Mouse (Mus musculus) G1E-ER4 (cell line): ENCODE results near the gene Gm20388. TPM values are rescaled to one million over a fixed set of nuclear protein-coding genes. Genes with fewer than 3 reads are reported as not detected.

Experiments used
- GATA1 ChIP-seq: IDR thresholded peaks from one replicate; pipeline ENCODE4 v1.8.0; 2012; ENCODE audit warnings: low read length, inconsistent platforms
- polyA plus RNA-seq: library from polyadenylated mRNA; stranded (reverse); fragments of >175 nt; gene quantifications from 2 replicates; pipeline ENCODE4 v1.2.3, GENCODE M21; 2012

The Gm20388 gene
- polyA plus RNA-seq, 1 experiment, result not detected

DNA sequence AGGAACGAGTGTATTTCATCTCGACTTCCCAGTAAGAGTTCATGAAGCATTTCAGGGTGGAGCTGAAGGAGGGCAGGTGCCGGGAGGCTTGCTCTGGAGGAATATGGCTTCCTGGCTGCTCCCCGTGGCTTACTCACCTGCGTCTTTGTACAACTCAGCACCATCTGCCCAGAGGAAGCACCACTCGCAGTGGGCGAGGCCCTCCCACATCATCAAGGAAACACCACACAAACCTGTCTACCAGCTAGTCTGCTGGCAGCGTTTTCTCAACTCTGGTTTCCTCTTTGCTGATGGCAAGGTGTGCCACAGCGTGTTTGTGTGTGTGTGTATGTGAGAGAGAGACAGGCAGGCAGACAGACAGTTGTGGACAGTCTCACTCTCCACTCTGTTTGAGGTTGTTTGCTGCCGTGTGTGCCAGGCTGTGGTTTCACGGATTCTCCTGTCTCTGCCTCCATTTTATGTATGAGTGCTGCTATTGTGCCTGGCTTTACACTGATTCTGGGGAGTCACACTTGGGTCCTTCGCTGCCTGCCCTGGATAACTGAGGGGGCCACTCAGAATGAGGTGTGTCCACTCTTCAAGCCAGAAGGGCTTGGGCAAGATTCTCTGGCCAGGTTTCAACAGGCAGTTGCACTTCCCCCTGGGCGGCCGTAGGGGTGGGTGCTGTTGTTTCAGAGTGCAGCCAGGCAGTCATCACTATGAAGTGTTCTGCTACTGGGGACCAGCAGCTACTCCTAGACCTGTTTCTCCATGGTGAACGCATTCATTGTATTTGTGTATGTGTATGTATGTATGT lies 3580.8 kb downstream of the Gm20388 start:
- no peak for TF ChIP-seq GATA1

DNA sequence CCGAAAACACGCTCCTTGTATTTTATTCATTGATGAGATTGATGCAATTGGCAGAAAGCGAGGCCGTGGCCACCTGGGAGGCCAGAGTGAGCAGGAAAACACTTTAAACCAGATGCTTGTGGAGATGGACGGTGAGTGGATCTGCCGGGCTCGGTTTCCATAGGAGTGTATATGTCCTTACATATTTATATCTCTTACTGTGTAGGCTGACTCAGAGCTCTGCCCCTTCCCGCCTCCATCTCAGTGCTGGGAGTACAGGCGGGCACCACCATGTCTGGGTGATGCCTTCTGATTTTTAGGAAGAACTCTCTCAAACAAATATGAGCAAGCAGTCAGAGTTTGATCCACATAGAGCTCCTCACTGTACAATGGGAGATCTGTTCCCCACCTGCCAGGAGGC lies 3582.3 kb downstream of the Gm20388 start:
- no peak for TF ChIP-seq GATA1

DNA sequence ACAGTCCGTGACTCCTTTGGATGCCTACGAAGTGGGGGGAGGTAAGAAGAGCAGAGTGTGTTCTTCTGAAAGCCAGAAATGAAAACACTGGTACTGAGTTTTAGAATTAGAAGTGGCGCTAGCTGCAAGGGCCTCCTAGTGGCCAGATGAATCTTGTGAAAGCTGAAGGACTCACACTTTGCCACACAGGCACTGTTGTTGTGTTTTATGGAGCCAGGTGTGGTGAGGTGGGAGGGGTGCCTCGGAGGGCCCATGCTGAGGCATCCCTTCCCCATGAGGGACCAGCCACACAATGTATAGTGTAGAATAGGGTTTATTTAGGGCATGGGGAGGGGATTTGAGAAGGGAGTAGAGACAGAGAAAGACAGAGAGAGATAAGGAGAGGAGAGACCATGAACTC lies 3587.1 kb downstream of the Gm20388 start:
- no peak for TF ChIP-seq GATA1

DNA sequence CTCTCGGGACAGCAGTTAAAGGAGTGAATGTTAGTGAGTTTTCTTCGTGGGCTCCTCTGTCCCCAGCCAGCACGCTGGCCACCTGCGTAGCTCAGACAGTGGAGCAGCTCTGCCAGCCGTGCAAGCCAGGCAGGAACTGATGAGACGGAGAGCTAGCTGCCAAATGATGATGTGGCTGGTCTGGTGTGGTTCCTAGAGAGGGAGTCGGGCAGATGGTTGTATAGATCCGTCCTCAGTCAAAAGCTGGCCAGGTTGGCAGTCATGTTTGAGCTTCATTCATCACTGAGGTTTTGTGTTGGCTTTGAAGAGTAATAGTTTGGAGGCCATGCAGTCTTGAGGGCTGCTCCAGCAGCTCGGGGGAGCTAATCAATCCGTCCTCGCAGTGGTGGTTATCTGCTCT lies 3588.3 kb downstream of the Gm20388 start:
- no peak for TF ChIP-seq GATA1

DNA sequence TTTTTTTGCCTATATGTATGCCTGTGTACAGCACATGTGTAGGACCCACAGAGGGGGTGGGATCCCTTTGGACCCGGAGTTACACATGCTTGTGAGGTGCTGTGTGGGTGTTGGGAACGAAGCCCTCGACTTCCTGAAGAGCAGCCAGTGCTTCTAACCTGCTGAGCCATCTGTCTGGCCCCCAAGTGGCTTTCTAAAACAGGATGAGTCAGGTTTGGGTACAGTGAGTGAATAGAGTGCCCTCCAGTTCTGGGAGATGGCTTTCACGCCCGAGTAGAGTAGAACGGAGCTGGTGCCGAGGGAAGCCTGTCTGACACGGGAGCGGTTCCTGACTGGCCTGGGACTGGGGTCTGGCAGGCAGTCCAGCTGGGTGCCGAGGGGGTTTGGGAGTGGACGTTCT lies 3588.9 kb downstream of the Gm20388 start:
- no peak for TF ChIP-seq GATA1

DNA sequence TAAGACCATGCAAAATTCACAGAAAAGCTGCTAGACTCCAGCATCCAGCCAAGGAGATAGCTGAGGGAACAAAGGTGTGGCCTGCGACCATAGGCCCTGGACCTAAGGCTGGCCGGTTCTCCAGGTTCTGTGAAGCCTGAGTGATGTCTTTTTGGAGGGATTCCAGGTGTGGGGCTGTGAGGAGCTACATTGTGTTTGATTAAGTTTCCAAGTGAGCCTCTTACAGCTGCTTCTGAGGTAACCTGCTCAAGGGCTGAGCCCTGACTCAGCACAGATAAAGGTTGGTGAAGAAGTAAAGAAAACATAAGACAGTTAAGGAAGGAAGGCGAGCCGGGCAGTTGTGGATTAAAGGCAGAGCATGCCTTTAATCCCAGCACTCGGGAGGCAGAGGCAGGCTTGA lies 3591.6 kb downstream of the Gm20388 start:
- TF ChIP-seq GATA1, result no peak

DNA sequence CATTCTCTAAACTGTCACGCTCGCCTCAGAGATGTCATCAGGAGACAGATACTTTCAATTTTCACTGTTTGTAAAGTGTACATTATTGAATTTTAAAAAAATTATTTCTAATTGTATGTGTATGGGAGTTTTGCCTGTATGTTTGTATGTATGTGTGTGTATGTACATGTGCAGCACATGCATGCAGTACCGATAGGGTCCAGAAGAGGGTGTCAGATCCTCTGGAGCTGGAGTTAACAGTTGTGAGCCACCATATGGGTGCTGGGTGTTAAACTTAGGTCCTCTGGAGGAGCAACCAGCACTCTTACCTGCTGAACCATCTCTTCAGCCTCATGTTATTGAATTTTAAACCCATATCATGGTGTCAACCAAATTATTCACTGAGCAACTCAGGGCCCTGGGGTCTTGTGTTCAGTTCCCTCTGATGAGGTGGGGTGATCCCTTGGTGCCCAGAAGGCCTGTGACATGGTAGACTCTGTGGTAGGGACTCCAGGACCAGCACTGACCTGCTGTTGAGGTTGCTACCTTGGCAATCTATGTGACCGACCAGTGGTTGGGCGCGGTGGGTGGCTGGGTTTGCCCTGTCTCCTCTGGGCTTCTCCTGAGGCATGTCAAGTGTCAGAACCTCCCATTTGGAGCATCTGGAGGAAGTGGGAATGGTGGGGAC lies 3593.3 kb downstream of the Gm20388 start:
- TF ChIP-seq GATA1, result no peak

DNA sequence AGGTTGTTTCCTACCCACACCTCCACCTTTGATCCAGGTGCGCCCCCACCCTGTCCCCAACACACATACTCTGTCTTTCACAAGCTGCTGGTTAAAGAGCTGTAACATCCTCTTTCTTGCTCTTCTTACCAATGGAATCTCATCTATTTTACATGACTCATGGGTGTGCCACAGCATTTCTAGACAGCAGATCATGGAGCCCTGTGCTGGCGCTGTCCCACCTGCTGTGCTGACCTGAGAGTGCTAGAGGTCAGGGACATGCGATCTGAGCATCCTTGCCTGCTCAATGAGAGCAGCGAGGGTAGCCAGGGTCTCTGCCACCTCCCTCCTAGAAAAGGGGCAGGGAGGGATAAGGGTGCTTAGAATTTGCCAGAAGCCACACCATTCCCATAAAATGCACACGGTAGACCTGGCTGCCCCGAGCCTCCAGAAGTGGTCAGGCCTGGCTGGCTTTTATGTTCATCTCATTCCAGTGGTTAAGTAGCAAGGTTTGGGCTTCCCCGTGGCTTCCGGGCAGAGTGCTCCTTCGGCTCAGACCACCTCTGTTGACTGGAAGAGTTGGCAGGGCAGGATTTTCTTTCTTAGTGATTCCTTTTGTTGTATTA lies 3594.1 kb downstream of the Gm20388 start:
- no peak for TF ChIP-seq GATA1

DNA sequence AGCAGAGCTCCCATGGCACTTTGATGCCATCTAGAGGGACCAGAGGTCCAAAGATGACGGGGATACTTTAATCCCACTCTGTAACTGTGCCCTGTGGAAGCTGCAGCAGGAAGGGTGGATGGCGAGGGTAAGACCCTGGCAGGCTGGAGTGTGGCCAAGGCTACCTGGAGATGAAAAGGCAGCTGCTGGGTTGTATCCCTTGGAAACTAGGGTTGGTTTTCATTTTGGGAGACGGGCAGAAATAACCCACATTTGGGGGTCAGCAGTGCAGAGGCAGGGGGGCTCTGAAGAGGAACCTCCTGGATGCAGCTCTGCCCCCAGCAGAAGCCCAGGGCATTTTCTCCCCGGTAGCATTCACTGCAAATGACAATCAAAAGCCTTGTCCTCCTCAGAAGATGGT lies 3594.6 kb downstream of the Gm20388 start:
- no peak for TF ChIP-seq GATA1

DNA sequence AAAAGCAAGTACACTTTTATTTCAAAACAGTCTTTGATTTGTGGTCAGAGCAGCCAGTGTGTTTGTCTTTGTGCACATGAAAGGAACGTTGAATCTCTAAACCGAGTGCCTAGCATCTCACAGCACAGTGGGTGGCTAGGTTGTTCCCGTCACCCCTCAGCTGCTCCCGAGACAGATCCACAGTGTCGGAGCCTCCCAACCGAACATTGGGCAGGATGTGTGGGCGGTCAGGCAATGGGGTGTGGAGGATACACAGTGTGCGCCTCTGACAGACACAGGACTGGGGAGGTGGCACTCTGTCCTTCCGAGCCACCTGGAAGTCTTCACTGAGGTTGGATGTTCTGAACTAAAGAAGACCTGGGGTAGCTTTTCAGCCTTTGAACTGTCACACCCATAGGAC lies 3595.1 kb downstream of the Gm20388 start:
- no peak for TF ChIP-seq GATA1

DNA sequence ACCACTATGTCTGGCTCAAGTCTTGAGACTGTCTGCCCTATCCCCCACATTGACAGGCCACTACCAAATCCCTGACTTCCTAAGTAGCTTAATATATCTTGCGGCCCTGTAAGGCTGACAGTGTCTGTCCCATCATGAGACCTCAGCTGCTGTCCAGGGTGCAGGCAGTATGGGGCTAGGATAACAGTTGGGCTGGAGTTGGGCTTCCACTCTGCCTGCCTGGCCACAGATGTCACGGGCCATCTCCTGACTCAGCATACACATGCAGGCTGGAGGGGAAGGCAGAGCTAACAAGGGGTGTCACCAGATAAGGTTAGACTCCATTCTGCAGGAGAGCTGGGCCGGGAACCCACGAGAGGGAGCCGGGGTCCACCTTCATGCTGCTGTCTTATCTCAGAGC lies 3596.5 kb downstream of the Gm20388 start:
- peak; percentile 18 for TF ChIP-seq GATA1

DNA sequence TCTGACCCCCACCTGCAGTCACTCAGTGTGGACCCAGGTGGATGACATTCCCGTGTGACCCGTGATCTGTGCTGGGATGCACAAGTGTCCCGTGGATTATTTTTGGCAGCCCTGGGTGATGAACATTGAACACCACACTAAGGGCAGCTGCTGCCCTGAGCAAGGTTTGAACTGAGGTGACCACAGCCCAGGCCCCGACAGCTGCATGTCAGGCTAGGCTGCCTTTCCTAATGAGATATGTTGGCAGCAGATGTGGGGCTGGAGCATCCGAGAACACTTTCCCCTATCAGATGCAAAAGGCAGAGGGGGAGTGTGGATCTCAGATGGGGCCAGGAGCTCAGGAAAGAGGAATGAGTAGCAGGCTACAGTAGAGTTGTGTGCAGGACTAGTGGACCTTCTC lies 3600.2 kb downstream of the Gm20388 start:
- no peak for TF ChIP-seq GATA1

DNA sequence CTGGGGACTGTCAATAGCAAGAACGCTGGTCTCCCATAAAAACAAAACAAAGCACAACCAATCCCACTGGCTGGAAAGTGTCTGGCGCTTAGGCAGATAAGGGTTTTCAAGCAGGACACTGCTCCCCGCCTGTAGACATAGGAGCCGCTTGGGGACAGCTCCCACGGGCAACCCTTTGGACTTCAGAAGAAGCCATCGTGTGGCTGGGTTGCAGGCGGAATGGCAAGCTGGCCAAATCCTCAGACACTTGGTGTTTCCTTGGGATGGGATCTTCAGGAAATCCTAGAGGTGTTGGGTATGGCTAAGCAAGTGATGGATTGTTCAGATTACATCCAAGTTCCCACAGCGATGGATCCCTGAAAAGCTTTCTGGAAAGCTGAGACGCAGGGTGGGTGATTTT lies 3603.5 kb downstream of the Gm20388 start:
- no peak for TF ChIP-seq GATA1

DNA sequence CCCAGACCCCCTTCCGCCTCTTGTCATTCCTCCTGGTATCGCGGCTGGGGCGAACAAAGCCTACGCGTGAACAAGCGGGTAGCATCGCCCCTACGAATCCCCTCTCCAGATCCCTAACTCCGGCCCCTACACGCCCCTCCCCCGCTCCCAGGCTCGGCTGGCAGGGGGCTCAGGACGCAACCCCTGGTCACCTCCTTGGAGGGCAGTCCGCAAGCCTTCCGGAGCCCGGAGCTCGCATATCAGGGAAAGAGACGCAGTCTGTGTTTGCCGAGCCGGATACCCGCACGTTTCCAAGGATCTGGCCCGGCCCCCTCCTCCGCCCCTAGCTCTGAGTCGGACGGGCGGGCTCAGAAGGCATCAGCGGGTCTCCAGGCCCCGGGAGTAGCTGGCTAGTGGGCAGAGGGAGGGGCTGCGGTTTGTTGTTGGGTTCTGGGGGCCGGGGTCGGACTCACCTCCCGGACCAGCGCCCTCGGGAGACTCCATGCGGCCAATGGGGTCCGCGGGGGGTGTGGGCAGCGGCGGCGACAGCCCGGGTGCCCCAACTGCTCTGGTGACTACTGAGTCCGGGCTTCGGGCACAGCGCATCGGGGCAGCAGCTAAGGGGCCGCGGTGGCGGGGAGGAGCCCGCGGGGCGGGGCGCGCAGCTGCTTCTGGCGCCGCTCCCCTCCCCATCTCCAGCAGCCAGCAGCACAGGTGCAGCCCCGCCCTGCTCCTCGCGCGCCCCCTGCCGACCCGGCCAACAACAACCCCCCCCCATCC lies 3604.3 kb downstream of the Gm20388 start, which contains the start of gene Dbndd1:
Dbndd1 (minus strand) TSS at position 683 of the 759 bp plus-strand sequence.
- TF ChIP-seq GATA1, result no peak

DNA sequence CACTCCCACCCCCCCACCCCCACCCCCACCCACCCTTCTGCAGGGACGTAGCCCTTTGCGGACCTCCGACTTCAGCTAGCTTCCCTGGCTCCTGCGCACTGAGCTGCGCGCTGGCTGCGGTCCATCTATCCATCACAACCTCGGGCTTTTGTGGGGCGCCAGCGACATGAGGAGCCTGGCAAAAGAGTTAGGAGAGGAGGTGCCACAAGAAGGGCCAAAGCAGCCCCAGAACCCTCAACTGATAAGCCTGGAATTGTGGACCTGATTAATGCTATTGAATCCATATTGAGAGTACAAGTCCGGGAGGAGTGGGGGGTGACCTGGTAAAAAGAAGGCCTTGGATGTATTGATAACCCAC lies 3604.9 kb downstream of the Gm20388 start:
- TF ChIP-seq GATA1, result no peak

DNA sequence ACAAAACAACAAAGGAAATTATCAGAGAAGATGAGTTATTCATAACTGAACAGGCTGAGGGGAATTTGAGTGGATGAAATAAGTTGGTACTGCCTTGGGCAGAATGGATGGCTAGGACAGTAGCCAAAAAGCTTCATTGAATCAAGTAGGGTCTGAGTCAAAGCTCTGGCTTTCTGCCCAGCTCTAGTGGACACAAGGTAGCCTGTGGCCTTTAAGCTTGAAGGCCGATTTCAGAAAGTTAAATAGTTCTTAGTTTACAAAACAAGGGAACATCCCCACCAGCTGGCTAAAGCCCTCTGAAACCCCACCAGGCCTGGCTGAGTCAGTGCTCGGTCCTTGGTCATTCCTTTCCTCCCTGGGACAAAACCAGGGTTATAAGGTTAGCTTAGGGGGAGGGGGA lies 3606.0 kb downstream of the Gm20388 start:
- no peak for TF ChIP-seq GATA1
